Mouse (Mus musculus): Measurements from ENCODE around the gene Sec14l1.

Gene Sec14l1

GRCm38 (mm10) chr11:117111967-117112648 lies 2.9 kb upstream of the Sec14l1 start:
- DNase-seq, result no peak

GRCm38 (mm10) chr11:117112649-117113051 lies 2.3 kb upstream of the Sec14l1 start:
- DNase-seq, result no peak

GRCm38 (mm10) chr11:117113377-117113776 lies 1.6 kb upstream of the Sec14l1 start:
- DNase-seq, result no peak

GRCm38 (mm10) chr11:117114231-117114591 lies 757 bp upstream of the Sec14l1 start:
- DNase-seq, result no peak

GRCm38 (mm10) chr11:117115346-117116219 lies 615 bp downstream of the Sec14l1 start:
- DNase-seq, result peak; percentile 46 to 49

GRCm38 (mm10) chr11:117116350-117117303 lies 1.7 kb downstream of the Sec14l1 start:
- DNase-seq, result no peak

- DNase-seq, result no peak
Observed at GRCm38 (mm10) chr11:117117321-117117720, 2.4 kb downstream of the Sec14l1 start.

GRCm38 (mm10) chr11:117117791-117118190 lies 2.8 kb downstream of the Sec14l1 start:
- DNase-seq, result no peak

- DNase-seq, result no peak
Observed at GRCm38 (mm10) chr11:117118248-117118647, 3.3 kb downstream of the Sec14l1 start.

- DNase-seq, result no peak
Observed at GRCm38 (mm10) chr11:117118721-117119321, 3.9 kb downstream of the Sec14l1 start.

GRCm38 (mm10) chr11:117119723-117120122 lies 4.8 kb downstream of the Sec14l1 start:
- DNase-seq, result no peak

GRCm38 (mm10) chr11:117120285-117121163 lies 5.6 kb downstream of the Sec14l1 start:
- DNase-seq, result no peak

GRCm38 (mm10) chr11:117121164-117121535 lies 6.2 kb downstream of the Sec14l1 start:
- no peak for DNase-seq

GRCm38 (mm10) chr11:117121954-117122353 lies 7.0 kb downstream of the Sec14l1 start:
- DNase-seq, result no peak

GRCm38 (mm10) chr11:117123418-117124085 lies 8.6 kb downstream of the Sec14l1 start:
- no peak for DNase-seq

- DNase-seq, result no peak
Observed at GRCm38 (mm10) chr11:117124539-117124938, 9.6 kb downstream of the Sec14l1 start.

GRCm38 (mm10) chr11:117127250-117127837 lies 12.4 kb downstream of the Sec14l1 start:
- no peak for DNase-seq

GRCm38 (mm10) chr11:117127931-117128548 lies 13.1 kb downstream of the Sec14l1 start:
- DNase-seq, result no peak

GRCm38 (mm10) chr11:117129473-117129872 lies 14.5 kb downstream of the Sec14l1 start:
- no peak for DNase-seq

GRCm38 (mm10) chr11:117130068-117130467 lies 15.1 kb downstream of the Sec14l1 start:
- no peak for DNase-seq

Data from kidney, adult 8-10 months (tissue).